Mouse (Mus musculus) G1E (cell line): Measurements from ENCODE around the gene Olfr1513.

Experiments used
- CTCF ChIP-seq: IDR thresholded peaks from 2 replicates; pipeline ENCODE4 v1.5.1; 2012; ENCODE audit warnings: low read depth, low read length, inconsistent platforms, mixed read lengths
- GATA1 ChIP-seq: IDR thresholded peaks from 2 replicates; pipeline ENCODE4 v1.6.1; 2012; ENCODE audit warnings: borderline replicate concordance, low read length, inconsistent platforms, mixed read lengths
- POLR2AphosphoS5 ChIP-seq: IDR thresholded peaks from 2 replicates; pipeline ENCODE4 v1.6.1; 2012; ENCODE audit warnings: low read depth, low read length, inconsistent platforms; ENCODE audit not compliant: insufficient replicate concordance
- TAL1 ChIP-seq: conservative IDR thresholded peaks from 2 replicates; pipeline ENCODE4 v1.6.1; 2012; ENCODE audit warnings: low read depth, low read length, inconsistent platforms, mixed read lengths

DNA sequence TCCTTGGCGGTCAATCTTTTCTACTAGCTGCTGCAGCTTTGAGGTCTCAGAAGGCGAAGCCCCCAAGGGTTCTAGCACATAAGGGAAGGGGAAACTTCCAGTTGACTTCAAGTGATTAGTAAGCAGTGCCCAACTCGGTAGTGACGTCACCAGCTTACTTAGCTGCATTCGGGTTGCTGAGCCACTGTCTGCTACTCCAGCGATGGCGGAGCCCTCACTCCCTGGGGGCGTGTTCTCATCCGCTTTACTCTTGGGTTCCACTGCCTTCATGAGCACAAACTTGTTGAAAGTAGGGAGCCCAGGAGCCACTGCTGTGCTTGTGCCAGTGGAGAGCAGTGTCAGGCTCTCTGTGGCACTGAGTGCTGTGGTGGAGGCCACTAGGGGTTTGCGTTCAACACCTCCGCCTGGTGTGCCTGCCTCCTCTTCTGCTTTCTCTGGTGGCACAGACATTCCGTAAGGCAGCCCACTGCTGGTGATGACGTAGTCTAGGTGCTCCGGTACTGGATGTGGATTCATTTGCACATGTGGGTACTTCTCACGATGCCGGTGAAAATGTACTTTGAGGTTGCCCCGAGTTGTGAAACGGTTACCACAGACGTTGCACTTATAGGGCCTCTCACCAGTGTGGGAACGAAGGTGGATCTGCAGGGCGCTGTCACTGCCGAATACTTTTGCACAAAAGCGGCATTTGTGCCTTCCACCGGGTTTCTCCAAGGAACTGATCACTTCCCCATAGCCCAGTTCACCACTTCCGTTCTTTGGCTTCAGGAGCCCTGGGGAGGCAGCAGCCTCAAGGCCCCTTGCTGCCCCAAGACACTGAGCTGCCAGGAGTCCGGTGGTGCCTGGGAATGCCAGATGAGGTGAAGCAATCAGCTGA is 42.0 kb downstream of the Olfr1513 start:
- TF ChIP-seq GATA1 (no peak), CTCF (no peak), POLR2AphosphoS5 (no peak), TAL1 (no peak)
